Mouse (Mus musculus): ENCODE data around the gene Slc6a6.

DNA sequence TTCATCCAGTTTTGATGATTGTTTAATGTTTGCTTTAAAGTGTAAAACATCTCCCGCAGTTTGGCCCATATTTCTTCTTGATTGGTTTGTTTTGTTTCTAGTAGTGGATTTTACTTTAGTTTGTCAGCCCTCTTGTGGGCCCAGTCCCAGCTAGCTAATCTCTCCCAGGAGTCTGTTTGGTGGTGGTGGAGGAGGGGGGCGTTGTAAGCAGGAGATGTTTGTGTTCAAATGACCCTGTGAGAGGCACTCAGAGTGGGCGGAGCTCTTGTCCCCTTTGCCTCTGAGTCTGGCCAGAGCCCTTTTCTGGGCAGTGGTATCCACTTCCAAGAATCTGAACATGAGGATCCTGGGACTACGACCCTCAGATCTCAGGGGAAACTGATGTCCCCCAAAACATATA, 60.0 kb downstream of the Slc6a6 start:
- TF ChIP-seq CTCF (IDR thresholded peaks at IDR 0.05; ENCODE audit: low read depth) (no peak), EP300 (IDR thresholded peaks at IDR 0.05; ENCODE audit: low read depth) (no peak)
